Comparison of ENCODE assay signal across 8 mouse cellular contexts in genomic region chr9:88547851-88548613, GRCm38 (mm10). TPM values are rescaled to one million over a fixed set of nuclear protein-coding genes. Genes with fewer than 3 reads are reported as not detected.
A peak's percentile ranks its signal among the peaks of the same experiment; 100 is the strongest.
DNase-seq lines count a peak whose midpoint lies in the region; ATAC-seq lines count a peak whose summit lies in the region.

TSS of gene Zfp949 (plus strand) at chr9:88548020.

- H3K4me1 ChIP-seq in hindbrain, embryonic 13.5 days (replicated peaks) = peaks cover 36% of the 10 kb centered on the region

- peak within 1 kb of the TSS; percentile 79 for H3K4me3 ChIP-seq in hindbrain, embryonic 13.5 days

- under 1% methylated on average over 30 of the region's 30 CpGs for WGBS in hindbrain, embryonic 13.5 days

- H3K27ac ChIP-seq in hindbrain, embryonic 13.5 days = peak within 1 kb of the TSS; percentile 93

- DNase-seq in T-cell, adult 2 months (ENCODE audit: low spot score) = peak; percentile 79
- peak; percentile 84 to 88 for DNase-seq in cerebellum, postnatal 25 days
- DNase-seq in frontal cortex, postnatal 14 days (ENCODE audit: low spot score in 2 of 2) = peak; percentile 56 to 67
- peak; percentile 75 to 92 for DNase-seq in layer of hippocampus, postnatal 14 days (ENCODE audit: low spot score in 2 of 2)
- DNase-seq in lung, postnatal 10 days = peak; percentile 83
- DNase-seq in ovary, postnatal 36 days (ENCODE audit: low spot score) = peak; percentile 49
- peak; percentile 77 for DNase-seq in thymus, postnatal 14 days

- H3K9me3 ChIP-seq in hindbrain, embryonic 13.5 days = no peaks in the 10 kb centered on the region

- H3K9ac ChIP-seq in hindbrain, embryonic 13.5 days = peak within 1 kb of the TSS; percentile 86

- no peaks in the 10 kb centered on the region for H3K27me3 ChIP-seq in hindbrain, embryonic 13.5 days

- H3K36me3 ChIP-seq in hindbrain, embryonic 13.5 days = peaks cover 13% of the 10 kb centered on the region

- peak; percentile 95 for ATAC-seq in hindbrain, embryonic 13.5 days (ENCODE audit: low FRiP score)

- peak within 1 kb of the TSS; percentile 72 for H3K4me2 ChIP-seq in hindbrain, embryonic 13.5 days

RNA-seq across cellular contexts. Expression of gene Zfp949, which starts in this region (rescaled TPM):
- polyA plus RNA-seq in hindbrain, embryonic 13.5 days (2015; fragmentation: Nextera tagmentation; extraction: Ambion mirVana) = 20.1 and 22.3 TPM in 2 replicates
- 10 to 100 TPM; 17.8 to 21.1 TPM for total RNA-seq in layer of hippocampus, postnatal 14 days (2021)

Comparison
In these comparisons a context has a peak if more than half of its experiments do, and no peak if none do; other contexts are left out.
1. Peak in every context shown above with its lines: DNase-seq, ATAC-seq, H3K4me3 ChIP-seq and H3K27ac ChIP-seq.